Mouse (Mus musculus) forebrain, postnatal 0 days (tissue): ENCODE data around the gene Ndufa5. TPM values are rescaled to one million over a fixed set of nuclear protein-coding genes. Genes with fewer than 3 reads are reported as not detected.

Source experiments
- ATAC-seq: fragments of 200-750 bp; cut with Nextera tagmentation; 2 replicates; pipeline ENCODE4 v1.8.0; 2017; ENCODE audit warnings: mild to moderate bottlenecking, moderate library complexity
- DNase-seq: peaks from one replicate; pipeline ENCODE4 v3.0.0-alpha.2; 2015
- H3K27ac ChIP-seq: fragments of 300-500 bp; sonication (generic); 2 replicates; pipeline ENCODE4 v1.5.1; 2014; ENCODE audit warnings: low read depth, mild to moderate bottlenecking, antibody characterized with exemption, low read length, moderate library complexity, mixed read lengths
- H3K27me3 ChIP-seq: fragments of 300-500 bp; sonication (generic); 2 replicates; pipeline ENCODE4 v1.6.1; 2014; ENCODE audit warnings: mild to moderate bottlenecking, low read length, mixed read lengths; ENCODE audit not compliant: insufficient read depth
- H3K36me3 ChIP-seq: fragments of 300-500 bp; sonication (generic); 2 replicates; pipeline ENCODE4 v1.6.1; 2014; ENCODE audit warnings: mild to moderate bottlenecking, moderate library complexity; ENCODE audit not compliant: insufficient read depth
- H3K4me1 ChIP-seq: fragments of 300-500 bp; sonication (generic); 2 replicates; pipeline ENCODE4 v1.6.1; 2014; ENCODE audit warnings: antibody characterized with exemption; ENCODE audit not compliant: insufficient read depth
- H3K4me2 ChIP-seq: fragments of 300-500 bp; sonication (generic); 2 replicates; pipeline ENCODE4 v1.6.1; 2014; ENCODE audit warnings: low read depth, mild to moderate bottlenecking, moderate library complexity
- H3K4me3 ChIP-seq: fragments of 300-500 bp; sonication (generic); 2 replicates; pipeline ENCODE4 v1.5.1; 2014; ENCODE audit warnings: low read depth, low read length, mixed read lengths
- H3K9ac ChIP-seq: fragments of 300-500 bp; sonication (generic); 2 replicates; pipeline ENCODE4 v1.6.1; 2014; ENCODE audit warnings: mild to moderate bottlenecking
- H3K9me3 ChIP-seq: fragments of 300-500 bp; sonication (generic); 2 replicates; pipeline ENCODE4 v1.6.1; 2016; ENCODE audit warnings: low read length
- CTCF ChIP-seq: sonication (generic); IDR thresholded peaks from 2 replicates; pipeline ENCODE4 v1.5.1; 2016; ENCODE audit warnings: antibody characterized with exemption, control low read depth, low read depth
- WGBS: fragments of 180-500 bp; shearing (Covaris S2); extraction: QIAGEN DNeasy Blood & Tissue Kit; methylation state at CpG from one replicate; pipeline ENCODE4 v1.1.7; 2014; 5-methylcytosine and 5-hydroxymethylcytosine counted together
- polyA plus RNA-seq: library from polyadenylated mRNA; unstranded; fragments of >200 nt; fragmentation: Nextera tagmentation; extraction: Ambion mirVana; gene quantifications from 2 replicates; pipeline ENCODE4 v1.2.1, GENCODE M21; 2015
- total RNA-seq: library from RNA; depleted of rRNA; stranded (reverse); fragments of >200 nt; gene quantifications from 2 replicates; pipeline ENCODE4 v1.2.3, GENCODE M21; 2014; rRNA removed

Ndufa5 gene
- total RNA-seq (54.9 and 82.2 TPM in 2 replicates), polyA plus RNA-seq (469 and 592 TPM in 2 replicates)

DNA sequence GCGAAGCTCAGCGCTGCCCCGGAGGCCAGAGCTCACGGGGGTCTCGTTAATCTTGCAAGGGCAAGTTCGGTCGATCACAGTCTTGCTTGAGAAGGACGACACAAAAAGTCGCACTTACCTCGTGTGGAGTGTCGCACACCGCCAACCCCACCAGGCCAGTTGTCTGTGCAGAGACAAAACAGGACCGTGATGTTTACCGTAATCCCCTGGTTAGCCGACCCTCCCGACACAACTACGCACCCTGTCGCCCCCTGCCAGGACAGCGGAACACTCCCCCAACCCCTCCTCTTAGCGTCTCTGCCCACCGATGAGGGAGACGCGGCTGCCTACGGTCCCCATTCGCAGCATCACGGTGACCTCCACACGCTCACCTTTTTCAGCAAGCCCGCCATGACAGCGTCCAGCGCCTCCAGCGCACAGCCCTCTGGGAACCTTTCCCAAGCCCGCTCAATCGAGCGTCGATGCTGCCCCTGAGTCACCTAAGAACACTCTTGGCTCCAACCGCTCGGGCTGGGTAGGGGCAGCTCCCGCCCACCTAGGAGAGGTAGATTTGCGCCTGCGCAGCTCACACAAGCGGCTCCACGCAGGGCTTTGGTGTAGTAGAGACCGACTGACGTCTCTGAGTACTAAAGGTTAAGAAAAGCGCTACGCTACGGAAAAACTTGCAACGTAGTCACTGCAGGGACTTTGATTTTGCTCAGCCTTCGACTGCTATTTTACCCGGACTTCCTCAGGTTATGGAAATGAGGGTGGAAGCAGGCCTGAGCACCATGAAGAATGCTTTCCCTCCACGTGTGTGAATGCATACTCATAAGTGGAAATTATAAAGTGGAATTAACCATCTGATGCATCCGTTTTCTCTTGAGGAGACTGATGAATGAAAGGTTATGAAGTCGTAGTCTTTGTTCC lies at the start of gene Ndufa5:
Gene Ndufa5 (minus strand): TSS at position 859 of the 909 bp plus-strand sequence.
- Histone ChIP-seq H3K9me3 (no peaks in the 10 kb centered on the region), H3K4me1 (no peaks in the 10 kb centered on the region), H3K27ac (peak within 1 kb of the TSS; percentile 66), H3K4me2 (peak within 1 kb of the TSS; percentile 64), H3K36me3 (peaks cover 7% of the 10 kb centered on the region; the same call in 1 of the 2 replicates), H3K27me3 (no peaks in the 10 kb centered on the region; the same call in 1 of the 2 replicates), H3K9ac (peak within 1 kb of the TSS; percentile 65), H3K4me3 (peak within 1 kb of the TSS; percentile 76)
- peak; percentile 36; the same call in 1 of the 2 replicates for TF ChIP-seq CTCF
- DNase-seq (peak; percentile 97), ATAC-seq (peak; percentile 99)
- 2% methylated on average over 53 of the region's 53 CpGs for WGBS

DNA sequence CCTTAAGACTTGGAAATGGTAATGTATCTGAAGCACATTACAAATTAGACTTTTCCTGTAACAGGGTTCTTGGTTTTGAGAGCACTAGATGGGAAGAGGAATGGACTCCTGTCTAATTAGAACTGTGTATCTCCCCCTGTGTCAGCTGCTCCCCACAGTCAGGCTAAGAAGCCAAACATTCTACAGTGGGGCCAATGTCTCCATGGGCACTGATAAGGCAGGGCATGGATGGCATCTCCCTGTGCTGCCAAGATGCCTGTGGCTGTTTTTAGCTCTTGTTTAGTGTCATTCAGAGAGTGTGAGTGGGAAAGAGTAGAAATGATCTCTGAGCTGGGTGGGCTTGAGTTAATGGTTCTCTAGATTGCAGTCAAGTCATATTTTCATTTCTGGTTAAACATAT lies 45.5 kb upstream of the Ndufa5 start:
- no peak for TF ChIP-seq CTCF
- no peaks in the 10 kb centered on the region for H3K9me3 ChIP-seq
- no peak overlapping the region for H3K4me2 ChIP-seq
- H3K4me3 ChIP-seq, result no peak overlapping the region
- H3K9ac ChIP-seq, result no peak overlapping the region
- no peaks in the 10 kb centered on the region for H3K27me3 ChIP-seq
- H3K27ac ChIP-seq, result no peak overlapping the region
- ATAC-seq (no peak), DNase-seq (no peak)
- H3K36me3 ChIP-seq, result no peaks in the 10 kb centered on the region
- H3K4me1 ChIP-seq, result no peaks in the 10 kb centered on the region

DNA sequence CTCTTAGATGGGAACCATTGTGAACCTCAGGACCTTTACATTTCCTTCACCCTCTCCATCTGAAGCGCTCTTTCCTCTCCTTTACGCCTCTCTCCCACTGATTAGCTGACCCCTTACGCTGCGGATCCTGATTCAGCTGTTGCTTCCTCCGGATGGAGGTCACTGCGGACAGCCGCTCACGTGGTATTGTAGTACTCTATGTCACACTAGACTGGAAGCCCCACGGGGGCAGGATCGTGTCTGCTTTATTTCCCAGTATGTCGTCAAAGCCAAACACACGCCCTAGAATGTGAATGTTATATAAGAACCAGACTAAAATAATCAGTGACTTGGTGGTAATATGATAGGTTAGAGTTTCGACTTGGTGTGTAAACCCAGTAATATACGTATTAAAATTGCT lies 44.6 kb upstream of the Ndufa5 start:
- H3K27ac ChIP-seq, result no peak overlapping the region
- no peaks in the 10 kb centered on the region for H3K9me3 ChIP-seq
- WGBS, result 95% methylated on average over 14 of the region's 14 CpGs
- ATAC-seq, result no peak
- no peak for DNase-seq
- H3K4me1 ChIP-seq, result no peaks in the 10 kb centered on the region
- H3K4me2 ChIP-seq, result no peak overlapping the region
- no peak overlapping the region for H3K4me3 ChIP-seq
- H3K9ac ChIP-seq, result no peak overlapping the region
- H3K36me3 ChIP-seq, result no peaks in the 10 kb centered on the region
- no peaks in the 10 kb centered on the region for H3K27me3 ChIP-seq
- TF ChIP-seq CTCF, result no peak

DNA sequence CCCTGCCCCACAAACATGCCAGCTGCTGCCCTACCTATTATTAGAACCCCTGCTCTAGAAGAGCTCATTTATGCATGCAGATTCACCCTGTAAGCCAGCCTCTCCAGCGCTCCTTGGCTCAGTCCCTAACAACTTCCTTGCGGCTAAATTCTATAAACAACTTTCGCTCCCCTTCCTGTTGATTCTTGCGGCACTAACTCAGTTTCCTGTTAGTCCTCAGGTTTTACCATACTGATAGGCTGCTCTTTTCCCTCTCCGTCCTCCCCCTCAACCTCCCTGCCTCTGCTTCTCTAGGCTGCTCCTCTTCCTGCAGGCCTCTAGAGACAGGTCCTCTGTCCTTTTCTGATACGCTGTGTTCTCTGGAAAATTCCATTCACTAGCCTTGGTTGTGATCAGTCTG lies 43.3 kb upstream of the Ndufa5 start:
- H3K9ac ChIP-seq, result no peak overlapping the region
- H3K9me3 ChIP-seq, result no peaks in the 10 kb centered on the region
- no peak overlapping the region for H3K4me2 ChIP-seq
- 72% methylated on average over 6 of the region's 6 CpGs for WGBS
- H3K27me3 ChIP-seq, result no peaks in the 10 kb centered on the region
- H3K36me3 ChIP-seq, result no peaks in the 10 kb centered on the region
- H3K4me1 ChIP-seq, result no peaks in the 10 kb centered on the region
- no peak for TF ChIP-seq CTCF
- H3K27ac ChIP-seq, result no peak overlapping the region
- no peak overlapping the region for H3K4me3 ChIP-seq
- ATAC-seq (no peak), DNase-seq (no peak)

DNA sequence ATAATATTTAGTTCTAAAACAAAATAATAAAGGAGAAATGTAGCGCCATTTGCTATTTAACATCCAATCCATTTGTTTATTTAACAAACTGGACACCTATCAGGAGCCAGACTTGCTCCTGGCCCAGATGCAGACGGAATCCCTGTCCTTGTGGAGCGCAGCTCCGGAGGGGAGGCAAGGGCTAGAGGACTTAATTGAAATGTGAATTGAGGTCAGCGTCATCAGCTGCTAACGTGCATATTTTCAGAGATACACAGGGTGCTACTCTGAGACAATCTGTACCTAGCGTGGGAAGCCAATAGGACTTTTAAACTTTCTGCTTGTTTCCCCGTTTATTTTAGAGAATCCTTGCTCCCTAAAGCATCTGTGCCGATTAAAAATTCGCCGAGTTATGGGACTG lies 42.5 kb upstream of the Ndufa5 start:
- H3K4me3 ChIP-seq, result no peak overlapping the region
- H3K36me3 ChIP-seq, result no peaks in the 10 kb centered on the region
- ATAC-seq (no peak), DNase-seq (no peak)
- no peaks in the 10 kb centered on the region for H3K4me1 ChIP-seq
- WGBS, result 75% methylated on average over 11 of the region's 11 CpGs
- H3K9me3 ChIP-seq, result no peaks in the 10 kb centered on the region
- H3K27ac ChIP-seq, result no peak overlapping the region
- H3K27me3 ChIP-seq, result no peaks in the 10 kb centered on the region
- H3K4me2 ChIP-seq, result no peak overlapping the region
- H3K9ac ChIP-seq, result no peak overlapping the region
- no peak for TF ChIP-seq CTCF

DNA sequence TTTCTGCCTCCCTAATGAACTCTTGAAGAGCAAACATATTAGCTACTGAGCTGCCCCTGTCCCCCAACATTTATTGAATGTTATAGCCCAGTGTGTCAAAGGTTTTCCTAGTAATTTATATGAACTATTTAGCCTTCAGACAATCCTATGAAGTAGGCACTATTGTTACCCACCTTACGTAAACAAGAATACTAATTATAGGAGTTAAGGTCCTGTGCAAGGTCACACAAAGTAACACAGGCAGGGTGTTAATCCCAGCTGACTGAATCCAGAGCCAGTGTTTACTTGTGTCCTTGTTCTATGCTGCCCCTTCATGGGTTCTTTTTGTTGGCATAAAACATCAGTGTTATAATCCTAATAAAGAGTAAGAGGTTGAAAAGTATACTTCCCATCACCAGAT lies 41.9 kb upstream of the Ndufa5 start:
- H3K9me3 ChIP-seq, result no peaks in the 10 kb centered on the region
- 79% methylated on average over 1 of the region's 1 CpGs for whole genome bisulfite sequencing
- DNase-seq (no peak), ATAC-seq (no peak)
- H3K27me3 ChIP-seq, result no peaks in the 10 kb centered on the region
- no peak overlapping the region for H3K4me2 ChIP-seq
- H3K4me1 ChIP-seq, result no peaks in the 10 kb centered on the region
- TF ChIP-seq CTCF, result no peak
- no peak overlapping the region for H3K27ac ChIP-seq
- no peak overlapping the region for H3K9ac ChIP-seq
- no peak overlapping the region for H3K4me3 ChIP-seq
- H3K36me3 ChIP-seq, result no peaks in the 10 kb centered on the region

DNA sequence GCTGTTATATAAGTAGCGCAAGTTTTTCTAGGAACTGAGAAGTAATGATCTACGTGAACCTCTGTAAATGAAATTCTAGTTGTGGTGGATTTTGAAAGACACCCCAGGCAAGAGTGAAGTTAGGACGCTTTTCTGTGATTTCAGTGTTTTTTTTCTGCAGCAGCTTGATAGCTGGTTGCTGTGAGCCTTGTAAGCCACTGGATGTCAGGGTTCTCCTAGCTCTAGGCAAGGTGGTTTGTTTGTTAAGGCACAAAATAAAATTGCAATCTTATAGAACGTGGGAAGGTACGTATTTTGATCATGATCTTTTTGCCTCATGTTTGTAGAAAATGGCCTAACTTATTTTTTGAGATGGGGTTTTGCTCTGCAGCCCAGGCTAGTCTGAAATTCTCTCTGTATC lies 41.1 kb upstream of the Ndufa5 start:
- 85% methylated on average over 5 of the region's 5 CpGs for WGBS
- H3K4me3 ChIP-seq, result no peak overlapping the region
- DNase-seq, result no peak
- no peak overlapping the region for H3K4me2 ChIP-seq
- peak; percentile 38; the same call in 1 of the 2 replicates for TF ChIP-seq CTCF
- ATAC-seq, result no peak
- H3K4me1 ChIP-seq, result no peaks in the 10 kb centered on the region
- H3K9ac ChIP-seq, result no peak overlapping the region
- no peaks in the 10 kb centered on the region for H3K27me3 ChIP-seq
- H3K36me3 ChIP-seq, result no peaks in the 10 kb centered on the region
- H3K27ac ChIP-seq, result no peak overlapping the region
- H3K9me3 ChIP-seq, result no peaks in the 10 kb centered on the region
